Mouse (Mus musculus): ENCODE measurements at regions not wholly inside any gene's neighbourhood (a gene's known extent, or its start where the extent isn't known, plus 50 kb on each side); places are given as distances from the start of the nearest gene placed in this dataset.
A peak's percentile ranks its signal among the peaks of the same experiment; 100 is the strongest.

GRCm38 (mm10) chr2:115511146-115511545 lies 70.4 kb upstream of the BC052040 start:
- DNase-seq (ENCODE audit: low spot score in 2 of 2), result no peak

DNA sequence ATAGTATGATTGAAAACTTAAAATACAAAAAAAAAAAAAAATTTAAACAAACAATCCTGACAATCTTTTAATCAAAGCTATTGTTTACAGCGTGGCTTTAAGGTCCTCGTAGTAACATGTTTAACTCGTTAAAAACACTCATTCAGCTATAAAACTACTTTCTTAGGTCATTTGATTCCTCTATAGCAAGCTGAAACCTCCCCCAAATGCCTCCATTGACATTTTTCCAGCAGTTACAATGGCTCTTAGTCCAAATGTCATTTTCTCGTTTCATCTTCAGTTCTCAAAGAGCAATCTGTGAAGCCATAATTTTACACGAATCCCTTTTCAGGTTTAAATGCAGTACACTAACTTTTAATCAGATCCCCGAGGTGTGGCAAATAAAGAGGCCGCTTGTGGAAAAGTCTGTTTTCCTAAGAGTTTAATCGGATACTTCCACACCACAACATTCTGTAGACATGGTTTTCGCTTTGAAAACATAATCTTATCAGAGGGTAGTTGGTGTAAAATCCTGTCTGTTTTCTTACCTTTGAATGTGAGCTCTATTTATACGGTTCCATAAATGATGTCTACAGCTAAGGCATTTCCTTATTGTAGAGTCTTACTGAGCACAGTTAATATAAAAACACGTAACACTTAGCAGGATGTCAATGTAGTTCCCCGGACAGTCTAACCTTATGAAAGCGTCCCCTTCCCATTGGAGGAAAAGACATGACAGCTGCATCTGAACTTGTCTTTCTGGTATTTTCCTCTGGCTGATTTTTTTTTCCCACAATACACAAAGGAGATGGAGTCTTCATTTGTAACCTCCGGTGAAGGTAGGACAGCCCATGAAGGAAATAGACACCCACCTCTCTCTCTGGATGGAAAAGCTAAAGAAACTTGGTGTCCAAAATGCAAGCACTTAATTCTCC lies 69.6 kb upstream of the BC052040 start:
- no peak for DNase-seq (ENCODE audit: low spot score in 2 of 2)

- DNase-seq (ENCODE audit: low spot score in 2 of 2), result no peak
These were observed 68.6 kb upstream of the BC052040 start for GRCm38 (mm10) chr2:115512891-115513290.

- DNase-seq (ENCODE audit: low spot score in 2 of 2), result peak; percentile 20 to 28
These were observed 67.7 kb upstream of the BC052040 start for GRCm38 (mm10) chr2:115513774-115514231.

DNA sequence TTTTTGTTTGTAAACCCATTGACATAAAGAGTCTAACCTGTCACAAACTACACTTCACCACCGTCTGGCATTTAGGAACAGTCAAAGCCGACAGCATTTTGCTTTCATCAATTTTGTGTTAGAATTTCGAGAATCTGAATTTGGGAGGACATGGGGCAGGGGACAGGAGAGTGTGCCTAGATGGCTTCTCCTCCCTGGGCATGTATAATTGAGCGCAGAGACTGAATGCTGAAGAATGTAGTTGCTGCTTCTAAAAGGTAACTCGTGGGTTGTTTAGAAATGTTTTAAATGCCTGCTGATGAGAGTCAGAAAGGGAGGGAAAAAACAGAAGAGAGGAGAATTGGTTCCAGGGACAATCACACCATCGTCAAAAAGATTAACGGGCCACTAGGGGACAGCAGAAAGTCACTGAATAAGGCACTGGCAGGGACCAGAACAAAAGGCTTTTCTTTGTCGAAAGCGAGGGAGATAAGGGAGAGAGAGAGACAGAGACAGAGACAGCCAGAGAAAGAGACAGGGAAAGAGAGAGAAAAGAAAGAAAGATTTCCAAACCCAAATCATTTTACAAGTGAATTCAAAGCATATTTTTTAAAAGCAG lies 66.6 kb upstream of the BC052040 start:
- peak; percentile 9 to 48 for DNase-seq (ENCODE audit: low spot score in 2 of 2)

DNA sequence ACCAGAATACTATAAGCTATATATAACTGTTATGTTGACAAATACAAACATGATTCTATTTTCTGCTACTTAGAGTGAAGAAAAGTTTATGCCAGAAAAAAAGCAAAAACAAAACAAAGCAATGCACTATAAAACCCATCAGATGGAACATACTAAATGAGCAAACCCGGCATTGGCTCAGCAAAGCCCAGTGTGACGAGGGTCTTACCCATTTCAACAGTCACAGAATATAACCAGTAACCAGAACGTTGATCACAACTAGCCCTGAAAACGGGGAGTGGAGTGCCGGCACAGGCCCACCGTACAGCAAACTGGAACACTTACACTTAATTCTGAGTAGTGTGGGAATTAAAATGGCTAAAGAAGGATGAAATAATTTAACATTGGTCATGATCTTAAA lies 66.0 kb upstream of the BC052040 start:
- no peak for DNase-seq (ENCODE audit: low spot score in 2 of 2)

- DNase-seq (ENCODE audit: low spot score in 2 of 2), result no peak
These were observed 64.7 kb upstream of the BC052040 start for GRCm38 (mm10) chr2:115516824-115517223.

DNA sequence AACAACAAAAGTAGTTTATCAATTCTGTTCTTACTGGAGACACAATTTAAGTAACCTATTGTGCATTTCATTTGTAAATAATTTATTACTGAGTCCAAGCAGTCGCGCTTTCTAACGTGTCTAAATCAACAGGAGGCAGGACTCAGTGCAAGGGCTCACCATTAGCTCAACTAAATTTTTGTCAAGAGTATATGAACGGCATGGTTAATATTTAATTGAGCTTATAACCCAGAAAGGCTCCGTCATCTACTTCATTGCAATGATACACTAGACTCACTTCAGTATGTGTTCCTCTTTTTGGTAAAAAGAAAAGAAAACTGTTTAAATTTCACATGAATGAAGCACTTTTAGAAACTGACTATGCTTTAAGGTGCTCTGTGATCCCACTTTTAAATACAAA lies 61.5 kb upstream of the BC052040 start:
- no peak for DNase-seq (ENCODE audit: low spot score in 2 of 2)

- DNase-seq (ENCODE audit: low spot score in 2 of 2), result no peak
These were observed 60.9 kb upstream of the BC052040 start for GRCm38 (mm10) chr2:115520413-115521139.

DNA sequence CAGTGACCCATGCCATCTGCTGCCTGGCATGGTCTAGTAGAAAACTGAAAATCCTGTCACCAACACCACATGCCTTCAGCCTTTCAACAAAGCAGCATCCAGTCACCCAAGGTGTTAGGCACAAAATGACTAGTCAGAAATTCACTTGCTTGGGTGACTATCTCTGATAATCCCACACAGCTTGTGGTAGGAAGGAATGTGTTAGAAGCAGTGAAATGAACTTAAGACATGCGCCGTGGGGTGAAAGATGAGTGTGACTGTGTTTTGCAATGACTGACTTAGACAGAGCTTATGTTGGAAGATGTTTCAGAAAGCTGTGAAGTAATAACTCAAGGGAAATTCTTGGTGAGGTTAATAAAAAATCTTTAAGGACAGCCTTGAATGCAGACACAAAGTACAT lies 51.6 kb upstream of the BC052040 start:
- DNase-seq (ENCODE audit: low spot score in 2 of 2), result no peak

All from layer of hippocampus, postnatal 10 days (tissue).